Mouse (Mus musculus): ENCODE measurements around the gene Esrrg. TPM values are rescaled to one million over a fixed set of nuclear protein-coding genes. Genes with fewer than 3 reads are reported as not detected.

The Esrrg gene
- total and polyA plus RNA-seq, 3 experiments: not detected

DNA sequence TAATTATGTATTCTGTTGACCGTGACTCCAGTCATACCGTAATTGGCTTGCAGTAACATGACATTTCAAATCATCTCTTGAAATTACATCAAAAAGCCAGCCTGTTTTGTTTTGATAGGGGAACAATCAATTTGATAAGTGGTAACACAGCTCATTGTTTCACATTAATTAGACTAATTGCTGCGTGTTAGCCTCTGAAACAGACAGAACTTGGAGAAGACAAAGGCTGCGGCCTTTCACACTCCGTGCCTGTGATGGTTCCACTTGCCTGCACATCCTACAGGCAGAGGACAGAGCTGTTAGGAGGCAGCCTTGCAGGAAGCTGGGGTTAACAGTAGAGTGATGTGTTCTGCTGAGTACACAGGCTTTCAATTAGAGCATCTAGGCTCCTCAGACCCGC lies 309.7 kb downstream of the Esrrg start:
- Histone ChIP-seq H3K27ac (ENCODE audit: insufficient read depth, low read depth) (no peak overlapping the region), H3K4me2 (ENCODE audit: insufficient read depth, low read depth, poor library complexity, severe bottlenecking) (no peak overlapping the region), H3K36me3 (replicated peaks in 1 of 2; ENCODE audit: control insufficient read depth in 1 of 2, insufficient read depth in 1 of 2, low read length in 1 of 2) (no peaks in the 10 kb centered on the region), H3K27me3 (replicated peaks) (no peaks in the 10 kb centered on the region), H3K9me3 (replicated peaks; ENCODE audit: low read length) (peaks cover 63% of the 10 kb centered on the region), H3K4me1 (ENCODE audit: control insufficient read depth in 1 of 2, insufficient read depth in 2 of 2) (no peaks in the 10 kb centered on the region), H3K9ac (ENCODE audit: insufficient read depth, low read depth) (no peak overlapping the region), H3K79me2 (replicated peaks; ENCODE audit: control insufficient read depth, extremely low read depth, insufficient read depth, poor library complexity, severe bottlenecking) (no peaks in the 10 kb centered on the region), H3K4me3 (replicated peaks in 1 of 3; ENCODE audit: low read depth in 2 of 3, low read length in 2 of 3, poor library complexity in 1 of 3) (no peak overlapping the region)
- TF ChIP-seq MAFK (IDR thresholded peaks at IDR 0.05; ENCODE audit: insufficient replicate concordance, low read length) (no peak), NELFE (IDR thresholded peaks at IDR 0.05; ENCODE audit: low read depth, low read length) (no peak), PAX5 (IDR thresholded peaks at IDR 0.05; ENCODE audit: low read length) (no peak), USF1 (IDR thresholded peaks at IDR 0.05; ENCODE audit: low read depth, low read length) (no peak), JUND (conservative IDR thresholded peaks at IDR 0.05; ENCODE audit: low read depth, low read length) (no peak), SIN3A (IDR thresholded peaks at IDR 0.05; ENCODE audit: low read length) (no peak), CHD1 (IDR thresholded peaks at IDR 0.05; ENCODE audit: low read depth, low read length) (no peak)
- dilution Hi-C loops (cut with MboI; ENCODE audit: extremely low pct_ligation_motif_present, extremely low pct_unique_long_range_greater_than_20kb, low sequenced_read_pairs): no loop called here
- no peak for DNase-seq (ENCODE audit: extremely low read depth)
- in situ Hi-C loops (cut with MboI; ENCODE audit: low pct_ligation_motif_present, low pct_unique_long_range_greater_than_20kb, low sequenced_read_pairs): no loop called here

DNA sequence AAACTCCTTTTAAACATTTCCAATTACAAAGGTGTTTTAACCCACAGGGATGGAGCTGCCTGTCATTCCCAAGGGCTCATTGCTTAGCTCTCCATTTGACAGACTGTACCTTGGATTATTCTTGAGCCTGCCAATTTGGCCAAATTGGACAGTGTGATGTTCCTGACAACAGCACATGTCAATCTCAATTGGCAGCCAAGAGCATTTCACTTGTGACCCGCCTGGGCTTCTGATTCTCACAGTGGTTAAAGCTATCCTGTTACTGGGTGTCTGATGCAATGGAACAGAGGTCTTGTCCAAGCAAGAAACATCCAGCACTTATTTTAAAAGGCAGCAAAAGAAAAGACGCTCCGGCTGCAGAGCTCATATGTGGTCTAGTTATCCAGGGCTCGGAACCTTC lies 310.3 kb downstream of the Esrrg start:
- Histone ChIP-seq H3K4me1 (ENCODE audit: control insufficient read depth in 1 of 2, insufficient read depth in 2 of 2) (no peaks in the 10 kb centered on the region), H3K9ac (ENCODE audit: insufficient read depth, low read depth) (no peak overlapping the region), H3K9me3 (replicated peaks; ENCODE audit: low read length) (peaks cover 69% of the 10 kb centered on the region), H3K4me2 (ENCODE audit: insufficient read depth, low read depth, poor library complexity, severe bottlenecking) (no peak overlapping the region), H3K79me2 (replicated peaks; ENCODE audit: control insufficient read depth, extremely low read depth, insufficient read depth, poor library complexity, severe bottlenecking) (no peaks in the 10 kb centered on the region), H3K27me3 (replicated peaks) (no peaks in the 10 kb centered on the region), H3K36me3 (replicated peaks in 1 of 2; ENCODE audit: control insufficient read depth in 1 of 2, insufficient read depth in 1 of 2, low read length in 1 of 2) (no peaks in the 10 kb centered on the region), H3K4me3 (replicated peaks in 1 of 3; ENCODE audit: low read depth in 2 of 3, low read length in 2 of 3, poor library complexity in 1 of 3) (no peak overlapping the region), H3K27ac (ENCODE audit: insufficient read depth, low read depth) (no peak overlapping the region)
- in situ Hi-C loops (cut with MboI; ENCODE audit: low pct_ligation_motif_present, low pct_unique_long_range_greater_than_20kb, low sequenced_read_pairs): no loop called here
- TF ChIP-seq ZC3H11A (IDR thresholded peaks at IDR 0.05; ENCODE audit: low read depth, low read length) (no peak), ELF1 (IDR thresholded peaks at IDR 0.05; ENCODE audit: low read depth, low read length) (no peak), JUN (IDR thresholded peaks at IDR 0.05; ENCODE audit: insufficient read depth, low read depth, low read length) (no peak), HCFC1 (IDR thresholded peaks at IDR 0.05; ENCODE audit: low read depth, low read length) (no peak), MEF2A (IDR thresholded peaks at IDR 0.05; ENCODE audit: borderline replicate concordance, low read depth, low read length) (no peak), BHLHE40 (IDR thresholded peaks at IDR 0.05; ENCODE audit: low read depth, low read length) (no peak), TCF12 (IDR thresholded peaks at IDR 0.05; ENCODE audit: low read depth, low read length) (no peak), GABPA (IDR thresholded peaks at IDR 0.05; ENCODE audit: insufficient replicate concordance, low read depth, low read length) (no peak), MYC (IDR thresholded peaks at IDR 0.05; ENCODE audit: low read depth, low read length) (no peak), ZNF384 (IDR thresholded peaks at IDR 0.05; ENCODE audit: low read depth, low read length) (no peak), RCOR1 (conservative IDR thresholded peaks at IDR 0.05; ENCODE audit: low read depth, low read length) (no peak)
- dilution Hi-C loops (cut with MboI; ENCODE audit: extremely low pct_ligation_motif_present, extremely low pct_unique_long_range_greater_than_20kb, low sequenced_read_pairs): no loop called here
- no peak for DNase-seq (ENCODE audit: extremely low read depth)
